In genomic region chr15:86738776-86739175, GRCm38 (mm10) we compare ENCODE assay signal across 8 mouse cellular contexts.
"Had no signal": no experiment of that assay in that cellular context is flagged by ENCODE, and none has a peak within 500 bp of the region (broad histone marks: within the 10 kb centered on the region; RNA-seq: fewer than 3 reads in every experiment).

No protein-coding gene starts in this region.

- ATAC-seq: midbrain, embryonic 13.5 days; midbrain, embryonic 15.5 days had no signal

- DNase-seq: lung, adult 18-20 months; lung, postnatal 4 days; right cerebral cortex, postnatal 14 days; thymus, adult 2 months; thymus, postnatal 25 days; thymus, postnatal 4 days had no signal
